Mouse (Mus musculus) large intestine, adult 2 months (tissue): ENCODE data around the gene Cops2. TPM values are rescaled to one million over a fixed set of nuclear protein-coding genes. Genes with fewer than 3 reads are reported as not detected.
A peak's percentile ranks its signal among the peaks of the same experiment; 100 is the strongest.

Experiments used
- DNase-seq: peaks from one replicate; pipeline ENCODE4 v3.0.0-alpha.2; 2012; ENCODE audit warnings: low read depth, low spot score
- WGBS: fragments of 180-500 bp; shearing (Covaris S2); methylation state at CpG from one replicate; pipeline ENCODE4 v1.1.7; 2018; 5-methylcytosine and 5-hydroxymethylcytosine counted together
- polyA plus RNA-seq: library from polyadenylated mRNA; depleted of rRNA; stranded (reverse); fragments of >200 nt; gene quantifications from 2 replicates; pipeline ENCODE4 v1.2.3, GENCODE M21; 2012; rRNA removed

Gene Cops2
- 8.4 and 8.5 TPM in 2 replicates for polyA plus RNA-seq

DNA sequence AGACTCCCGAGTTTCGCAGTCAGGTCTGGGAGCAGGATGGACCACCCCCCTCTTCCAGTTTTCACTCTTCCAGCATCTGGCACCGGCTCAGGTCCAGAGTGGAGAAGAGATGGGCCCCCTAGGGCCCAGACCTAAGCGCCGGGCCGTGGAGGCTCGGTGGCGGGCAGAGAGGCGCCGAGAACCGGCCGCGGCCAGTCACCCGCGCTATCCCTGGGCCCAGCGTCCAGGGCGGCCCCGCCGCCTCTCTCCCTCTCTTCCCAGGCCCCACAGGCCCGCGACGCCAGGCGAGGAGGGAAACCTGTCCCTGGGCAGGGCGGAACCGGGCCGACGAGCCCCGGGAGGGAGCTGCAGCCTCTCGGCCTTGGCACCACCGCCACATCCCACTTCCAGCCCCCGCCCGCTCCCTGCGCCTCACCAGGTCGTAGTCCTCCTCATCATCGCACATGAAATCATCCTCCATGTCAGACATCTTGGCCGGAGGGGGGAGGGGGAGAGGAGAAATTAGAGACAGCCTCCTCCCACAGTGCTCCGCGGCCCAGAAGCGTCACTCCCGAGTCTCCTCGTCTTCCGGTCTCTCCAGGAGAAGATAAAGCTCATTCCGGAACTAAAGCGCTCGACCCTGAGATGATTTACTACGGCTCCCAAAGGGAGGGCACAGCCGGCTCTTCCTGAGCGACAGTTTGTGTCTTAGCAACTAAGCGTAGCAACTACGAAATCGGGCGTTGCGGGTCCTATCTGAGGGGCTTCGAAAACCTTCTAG lies at the start of gene Cops2, which contains the start of gene Galk2:
Gene Cops2, minus strand, starts transcription at position 619 of the 760 bp plus-strand sequence.
Gene Galk2, plus strand, starts transcription at position 589 of the 760 bp plus-strand sequence.
- under 1% methylated on average over 52 of the region's 54 CpGs for WGBS
- peak; percentile 95 for DNase-seq

DNA sequence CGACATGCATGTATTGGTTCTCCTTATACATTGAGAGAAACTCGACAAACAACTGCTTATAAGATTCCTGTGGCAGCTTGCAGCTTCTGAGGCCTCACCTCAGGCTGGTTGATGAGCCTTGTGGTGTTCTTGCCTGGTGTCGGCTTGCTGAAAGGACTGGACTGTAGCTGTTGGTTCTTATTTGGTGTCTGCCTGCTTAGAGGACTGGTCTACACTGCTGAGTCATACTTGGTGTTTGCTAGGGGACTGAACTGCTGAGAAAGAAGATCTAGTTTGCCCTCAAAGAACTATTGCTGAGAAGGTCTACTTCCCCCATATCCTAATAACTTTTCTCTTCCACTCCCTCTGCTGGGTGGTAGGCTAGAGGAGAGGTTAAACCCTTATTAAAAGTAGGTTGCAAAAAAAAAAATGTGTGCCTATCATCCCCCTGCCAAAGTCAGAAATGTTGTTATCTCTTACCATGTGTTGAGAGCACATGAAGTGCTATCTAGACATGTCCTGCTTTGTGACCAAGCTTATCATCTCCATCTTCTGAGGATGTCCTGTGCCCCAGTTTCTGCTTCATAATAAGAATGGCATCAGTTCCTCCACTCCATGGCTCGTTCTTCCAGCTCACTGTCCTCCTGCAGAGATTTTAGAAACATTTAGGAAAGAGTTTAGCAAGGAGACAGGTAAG lies 48.8 kb upstream of the Cops2 start:
- DNase-seq, result no peak
- 88% methylated on average over 4 of the region's 4 CpGs for WGBS

DNA sequence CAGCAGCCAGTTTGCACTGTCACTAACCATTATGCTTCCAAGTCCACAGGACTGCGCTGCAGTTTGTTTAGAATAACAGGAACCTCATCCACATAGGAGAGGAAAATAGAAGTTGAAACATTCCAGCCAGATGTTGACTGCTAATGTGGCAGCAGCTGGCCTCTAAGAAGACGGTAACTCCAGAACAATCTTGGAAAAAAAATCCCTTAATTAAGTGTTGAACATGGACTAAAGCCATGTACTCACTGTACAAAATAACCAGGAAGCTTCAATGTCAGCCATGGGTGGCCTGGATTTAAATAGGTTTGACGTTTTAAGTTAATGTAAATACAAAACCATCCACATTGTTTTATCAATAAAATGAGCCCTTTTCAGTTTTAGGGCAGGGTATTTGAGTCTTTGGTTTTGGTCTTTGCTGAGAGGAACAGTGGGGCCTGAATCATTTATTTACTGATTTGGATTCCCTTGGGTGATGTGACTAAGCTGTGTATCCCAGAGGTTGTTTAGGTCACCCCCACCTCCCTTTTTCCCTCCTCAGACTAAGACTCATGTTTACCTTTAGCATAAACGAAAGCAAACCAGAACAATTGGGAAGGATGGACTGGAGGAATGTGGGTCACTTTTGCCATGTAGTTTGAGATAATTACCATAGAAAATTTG lies 47.6 kb upstream of the Cops2 start:
- DNase-seq, result no peak
- WGBS, result 76% methylated on average over 4 of the region's 4 CpGs

DNA sequence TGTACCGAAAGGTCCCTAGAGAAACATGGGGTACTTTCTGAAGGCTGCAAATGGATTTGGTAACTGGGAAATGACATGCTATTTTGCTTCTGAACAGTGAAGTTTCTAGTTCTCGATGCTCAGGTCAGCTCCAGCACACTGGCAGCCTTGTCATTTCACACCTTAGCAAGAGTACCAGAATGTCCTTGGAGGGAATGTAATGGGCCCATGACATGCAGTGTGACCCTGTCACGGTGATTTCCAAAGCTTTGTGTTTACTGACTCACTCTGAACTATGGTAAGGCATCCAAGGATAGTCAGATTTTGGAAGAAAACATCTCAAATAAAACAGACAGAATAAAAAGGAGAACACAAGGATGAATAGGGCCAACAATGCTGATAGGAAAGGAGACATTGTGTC lies 42.5 kb upstream of the Cops2 start:
- DNase-seq, result no peak
- WGBS, result 86% methylated on average over 3 of the region's 3 CpGs

GRCm38 (mm10) chr2:125900797-125901410 lies 42.0 kb upstream of the Cops2 start:
- no peak for DNase-seq
- WGBS, result 84% methylated on average over 6 of the region's 6 CpGs

- 83% methylated on average over 3 of the region's 3 CpGs for WGBS
- DNase-seq, result no peak
Measured at GRCm38 (mm10) chr2:125896355-125896754, 37.4 kb upstream of the Cops2 start.

GRCm38 (mm10) chr2:125895099-125895498 lies 36.2 kb upstream of the Cops2 start:
- 75% methylated on average over 4 of the region's 4 CpGs for WGBS
- DNase-seq, result no peak

DNA sequence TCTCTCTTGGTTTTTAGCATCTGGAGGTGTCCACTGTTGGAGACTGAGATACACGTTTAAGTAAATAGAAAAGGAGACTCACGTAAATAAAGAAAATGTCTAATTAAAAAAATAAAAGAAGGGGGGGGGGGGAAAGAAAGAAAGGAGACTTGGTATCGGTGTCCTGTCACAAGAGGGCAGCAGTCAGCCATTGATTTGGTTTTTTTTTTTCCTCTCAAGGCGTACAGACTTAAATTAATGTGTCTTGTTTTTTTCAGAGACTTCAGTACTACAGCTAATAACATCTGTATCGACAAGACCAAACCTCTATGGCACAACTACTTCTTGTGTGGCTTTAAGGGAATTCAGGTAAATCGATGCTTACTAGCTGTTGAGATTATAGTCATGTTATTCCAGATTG lies 34.2 kb upstream of the Cops2 start:
- 52% methylated on average over 6 of the region's 6 CpGs for WGBS
- no peak for DNase-seq

- WGBS, result 77% methylated on average over 4 of the region's 4 CpGs
- DNase-seq, result no peak
Measured at GRCm38 (mm10) chr2:125885891-125886576, 27.1 kb upstream of the Cops2 start.

GRCm38 (mm10) chr2:125870159-125870558 lies 11.2 kb upstream of the Cops2 start:
- DNase-seq, result no peak
- WGBS, result 80% methylated on average over 3 of the region's 3 CpGs

- no peak for DNase-seq
- 89% methylated on average over 3 of the region's 3 CpGs for WGBS
Measured at GRCm38 (mm10) chr2:125868301-125868700, 9.4 kb upstream of the Cops2 start.

- whole genome bisulfite sequencing, result under 1% methylated on average over 23 of the region's 23 CpGs
- DNase-seq, result peak; percentile 57
Measured at GRCm38 (mm10) chr2:125866058-125866740, 7.3 kb upstream of the Cops2 start.

- no peak for DNase-seq
Measured at GRCm38 (mm10) chr2:125865585-125865984, 6.6 kb upstream of the Cops2 start.

GRCm38 (mm10) chr2:125864551-125864950 lies 5.6 kb upstream of the Cops2 start:
- 80% methylated on average over 1 of the region's 1 CpGs for WGBS
- DNase-seq, result no peak

DNA sequence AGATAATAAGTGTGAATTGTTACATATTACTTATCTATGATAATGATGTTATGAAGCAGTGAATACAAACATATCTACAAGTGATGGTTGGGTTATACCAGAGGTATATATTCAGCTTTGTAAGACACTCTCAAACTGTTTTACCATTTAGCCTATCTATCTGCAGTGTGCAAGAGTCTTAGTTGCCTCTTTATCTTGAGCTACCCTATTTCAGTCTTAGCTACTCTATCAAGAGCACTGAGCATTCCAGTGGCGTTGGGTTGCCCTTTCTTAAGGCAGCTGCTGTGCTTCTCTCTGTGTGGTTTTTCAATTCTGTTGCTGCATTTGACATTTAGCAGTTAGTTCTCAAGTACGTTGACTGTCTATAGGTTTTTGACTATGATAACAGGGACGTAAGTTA lies 4.9 kb upstream of the Cops2 start:
- no peak for DNase-seq
- WGBS, result 84% methylated on average over 3 of the region's 3 CpGs

GRCm38 (mm10) chr2:125857707-125858106 lies 1.2 kb downstream of the Cops2 start:
- DNase-seq, result no peak
- WGBS, result 31% methylated on average over 3 of the region's 3 CpGs

- DNase-seq, result no peak
- 78% methylated on average over 2 of the region's 2 CpGs for WGBS
Measured at GRCm38 (mm10) chr2:125851237-125851636, 7.7 kb downstream of the Cops2 start.

GRCm38 (mm10) chr2:125838708-125839284 lies 20.1 kb downstream of the Cops2 start:
- DNase-seq, result no peak
- WGBS, result 77% methylated on average over 2 of the region's 2 CpGs

- WGBS, result 94% methylated on average over 7 of the region's 7 CpGs
Measured at GRCm38 (mm10) chr2:125838091-125838490, 20.8 kb downstream of the Cops2 start.

More at GRCm38 (mm10) chr2:125838091-125838490, 20.8 kb downstream of the Cops2 start:
- DNase-seq, result no peak
